Mouse (Mus musculus): ENCODE data around the gene Ankrd34a. TPM values are rescaled to one million over a fixed set of nuclear protein-coding genes. Genes with fewer than 3 reads are reported as not detected.
A peak's percentile ranks its signal among the peaks of the same experiment; 100 is the strongest.

The Ankrd34a gene
- polyA plus RNA-seq, 1 experiment from 2014 or later, result 2.3 TPM

DNA sequence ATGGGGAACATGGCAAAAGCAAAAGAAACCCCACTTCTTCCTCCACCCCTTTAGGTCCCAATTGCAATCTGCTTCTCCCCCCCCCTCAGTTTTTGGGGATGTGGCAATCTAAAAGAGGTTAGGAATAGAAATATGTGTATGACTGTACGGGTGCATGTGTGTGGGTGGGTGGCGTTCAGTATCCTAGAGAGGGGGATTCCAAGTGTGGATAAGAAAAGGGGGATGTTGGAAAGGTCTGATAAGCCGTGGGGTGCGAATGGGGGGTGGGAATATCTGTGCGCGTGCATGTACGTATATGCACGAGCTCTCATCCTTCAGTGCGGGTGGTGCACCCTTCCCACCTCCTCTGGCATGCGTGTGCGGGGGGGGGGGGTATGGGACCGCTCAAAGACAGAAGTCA, 419 bp downstream of the Ankrd34a start:
- Histone ChIP-seq H3K36me3 (ENCODE audit: control insufficient read depth, insufficient read depth, low read length) (no peaks in the 10 kb centered on the region), H3K4me1 (replicated peaks; ENCODE audit: control insufficient read depth, insufficient read depth, low read length) (peaks cover 37% of the 10 kb centered on the region), H3K4me2 (ENCODE audit: low read length) (peak overlapping the region; percentile 96), H3K27me3 (replicated peaks; ENCODE audit: control insufficient read depth, insufficient read depth, low read length) (peaks cover 24% of the 10 kb centered on the region; the same call in 1 of the 2 replicates), H3K27ac (ENCODE audit: low read depth) (no peak overlapping the region), H3K9ac (ENCODE audit: low read length) (peak overlapping the region; percentile 50), H3K9me3 (ENCODE audit: control insufficient read depth, low read length) (no peaks in the 10 kb centered on the region), H3K4me3 (ENCODE audit: low read depth, low read length) (peak overlapping the region; percentile 48)
- 2% methylated on average over 11 of the region's 12 CpGs for WGBS
- DNase-seq (ENCODE audit: low spot score) (no peak), ATAC-seq (replicated peaks; ENCODE audit: low FRiP score, low TSS enrichment, low read depth) (no peak)

DNA sequence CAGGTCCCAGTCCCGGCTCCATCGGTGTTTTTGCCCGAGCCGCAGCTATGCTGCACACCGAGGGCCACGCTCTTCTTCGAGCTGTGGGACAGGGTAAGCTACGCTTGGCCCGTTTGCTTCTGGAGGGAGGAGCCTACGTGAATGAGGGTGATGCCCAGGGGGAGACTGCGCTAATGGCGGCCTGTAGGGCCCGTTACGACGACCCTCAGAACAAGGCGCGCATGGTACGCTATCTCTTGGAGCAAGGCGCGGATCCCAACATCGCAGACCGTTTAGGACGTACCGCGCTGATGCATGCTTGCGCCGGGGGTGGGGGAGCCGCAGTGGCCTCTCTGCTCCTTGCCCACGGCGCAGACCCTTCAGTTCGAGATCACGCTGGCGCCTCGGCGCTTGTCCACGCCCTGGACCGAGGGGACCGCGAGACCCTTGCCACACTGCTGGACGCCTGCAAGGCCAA, 1.0 kb downstream of the Ankrd34a start:
- Histone ChIP-seq H3K36me3 (ENCODE audit: control insufficient read depth, insufficient read depth, low read length) (no peaks in the 10 kb centered on the region), H3K9me3 (ENCODE audit: control insufficient read depth, low read length) (no peaks in the 10 kb centered on the region), H3K27me3 (replicated peaks; ENCODE audit: control insufficient read depth, insufficient read depth, low read length) (peaks cover 24% of the 10 kb centered on the region; the same call in 1 of the 2 replicates), H3K9ac (ENCODE audit: low read length) (peak overlapping the region; percentile 50), H3K4me3 (ENCODE audit: low read depth, low read length) (peak overlapping the region; percentile 48), H3K27ac (ENCODE audit: low read depth) (peak overlapping the region; percentile 47), H3K4me1 (replicated peaks; ENCODE audit: control insufficient read depth, insufficient read depth, low read length) (peaks cover 35% of the 10 kb centered on the region), H3K4me2 (ENCODE audit: low read length) (peak overlapping the region; percentile 96)
- ATAC-seq (replicated peaks; ENCODE audit: low FRiP score, low TSS enrichment, low read depth), result no peak
- DNase-seq (ENCODE audit: low spot score), result peak; percentile 78
- WGBS, result under 1% methylated on average over 40 of the region's 40 CpGs

DNA sequence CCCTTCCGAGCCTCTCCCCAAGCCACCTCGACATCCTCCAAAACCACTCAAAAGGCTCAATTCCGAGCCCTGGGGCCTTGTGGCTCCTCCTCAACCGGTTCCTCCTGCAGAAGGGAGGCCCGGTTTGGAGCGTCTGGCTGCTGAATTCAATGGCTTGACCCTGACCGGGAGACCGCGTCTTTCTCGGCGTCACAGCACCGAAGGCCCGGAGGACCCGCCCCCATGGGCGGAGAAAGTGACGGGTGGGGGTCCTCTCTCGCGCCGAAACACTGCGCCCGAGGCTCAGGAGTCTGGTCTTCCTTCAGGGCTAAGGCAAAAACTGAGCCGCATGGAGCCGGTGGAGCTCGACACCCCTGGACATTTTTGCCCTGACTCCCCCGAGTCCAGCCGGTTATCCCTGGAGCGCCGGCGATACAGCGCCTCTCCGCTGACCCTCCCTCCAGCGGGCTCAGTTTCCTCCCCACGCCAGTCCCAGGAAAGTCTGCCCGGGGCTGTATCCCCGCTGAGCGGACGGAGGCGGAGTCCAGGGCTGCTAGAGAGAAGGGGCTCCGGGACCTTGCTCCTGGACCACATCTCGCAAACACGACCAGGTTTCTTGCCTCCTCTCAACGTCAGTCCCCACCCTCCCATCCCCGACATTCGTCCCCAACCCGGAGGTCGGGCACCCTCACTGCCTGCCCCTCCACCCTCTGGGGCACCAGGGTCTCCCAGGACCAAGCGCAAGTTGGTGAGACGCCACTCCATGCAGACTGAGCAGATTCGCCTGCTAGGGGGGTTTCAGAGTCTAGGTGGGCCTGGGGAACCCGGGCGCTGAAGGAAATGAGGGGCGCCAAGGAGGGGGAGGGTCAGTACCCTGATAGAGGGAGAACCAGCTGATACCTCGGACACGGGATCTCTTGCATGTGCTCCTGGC, 2.0 kb downstream of the Ankrd34a start:
- Histone ChIP-seq H3K36me3 (ENCODE audit: control insufficient read depth, insufficient read depth, low read length) (0 out of 2 replicates have a peak, but pooled peaks cover under 1% of the 10 kb centered on the region), H3K4me2 (ENCODE audit: low read length) (peak overlapping the region; percentile 96), H3K9ac (ENCODE audit: low read length) (peak overlapping the region; percentile 50), H3K27ac (ENCODE audit: low read depth) (peak overlapping the region; percentile 47), H3K4me3 (ENCODE audit: low read depth, low read length) (peak overlapping the region; percentile 48), H3K9me3 (ENCODE audit: control insufficient read depth, low read length) (no peaks in the 10 kb centered on the region), H3K27me3 (replicated peaks; ENCODE audit: control insufficient read depth, insufficient read depth, low read length) (peaks cover 24% of the 10 kb centered on the region; the same call in 1 of the 2 replicates), H3K4me1 (replicated peaks; ENCODE audit: control insufficient read depth, insufficient read depth, low read length) (peaks cover 34% of the 10 kb centered on the region)
- DNase-seq (ENCODE audit: low spot score) (peak; percentile 82), ATAC-seq (replicated peaks; ENCODE audit: low FRiP score, low TSS enrichment, low read depth) (no peak)
- WGBS, result 1% methylated on average over 54 of the region's 54 CpGs

DNA sequence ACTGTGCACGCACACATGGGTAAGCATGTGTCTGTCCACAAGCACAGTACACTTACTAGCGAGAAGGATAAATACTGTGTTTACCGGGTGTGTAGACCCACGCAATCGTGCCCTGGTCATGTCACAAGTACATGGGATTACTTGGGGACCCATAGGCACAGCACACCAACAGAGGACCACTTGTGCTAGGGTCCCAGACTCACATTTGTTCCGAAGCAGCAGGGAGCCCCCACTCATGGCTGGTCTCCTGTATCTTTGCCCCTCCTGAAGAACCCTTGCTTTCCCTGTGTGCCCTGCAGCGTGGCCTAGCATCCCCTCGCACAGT, 2.6 kb downstream of the Ankrd34a start:
- 56% methylated on average over 8 of the region's 8 CpGs for WGBS
- Histone ChIP-seq H3K9ac (ENCODE audit: low read length) (no peak overlapping the region), H3K27ac (ENCODE audit: low read depth) (no peak overlapping the region), H3K36me3 (ENCODE audit: control insufficient read depth, insufficient read depth, low read length) (peaks cover 7% of the 10 kb centered on the region; the same call in 1 of the 2 replicates), H3K9me3 (ENCODE audit: control insufficient read depth, low read length) (no peaks in the 10 kb centered on the region), H3K27me3 (replicated peaks; ENCODE audit: control insufficient read depth, insufficient read depth, low read length) (peaks cover 24% of the 10 kb centered on the region; the same call in 1 of the 2 replicates), H3K4me2 (ENCODE audit: low read length) (peak overlapping the region; percentile 96), H3K4me3 (ENCODE audit: low read depth, low read length) (0 out of 2 replicates have a peak overlapping the region, but pooled peaks have one; percentile 48), H3K4me1 (replicated peaks; ENCODE audit: control insufficient read depth, insufficient read depth, low read length) (peaks cover 38% of the 10 kb centered on the region)
- ATAC-seq (replicated peaks; ENCODE audit: low FRiP score, low TSS enrichment, low read depth), result no peak
- DNase-seq (ENCODE audit: low spot score), result no peak

DNA sequence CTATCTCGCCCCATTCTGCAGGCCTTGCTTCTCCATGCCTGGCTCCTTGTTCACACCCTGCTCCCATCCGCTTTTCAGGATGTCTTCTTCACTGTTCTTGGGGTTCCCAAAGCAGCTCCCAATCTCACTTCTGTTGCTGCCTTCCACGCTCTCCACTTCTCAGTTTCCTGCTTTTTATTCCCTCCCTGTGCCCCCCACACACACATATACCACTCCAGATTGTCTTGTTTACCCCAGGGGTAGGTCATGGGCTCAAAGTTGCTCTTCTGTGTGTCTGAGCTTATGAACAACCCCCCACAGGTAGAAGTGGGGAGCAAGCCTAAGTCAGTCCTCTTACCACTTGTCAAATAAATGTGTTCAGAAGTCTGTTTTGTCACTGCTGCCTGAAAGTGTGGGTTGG, 3.0 kb downstream of the Ankrd34a start:
- WGBS, result 83% methylated on average over 3 of the region's 3 CpGs
- ATAC-seq (replicated peaks; ENCODE audit: low FRiP score, low TSS enrichment, low read depth) (no peak), DNase-seq (ENCODE audit: low spot score) (no peak)
- peaks cover 24% of the 10 kb centered on the region; the same call in 1 of the 2 replicates for H3K27me3 ChIP-seq (replicated peaks; ENCODE audit: control insufficient read depth, insufficient read depth, low read length)
- H3K27ac ChIP-seq (ENCODE audit: low read depth), result no peak overlapping the region
- H3K4me2 ChIP-seq (ENCODE audit: low read length), result no peak overlapping the region
- no peak overlapping the region for H3K9ac ChIP-seq (ENCODE audit: low read length)
- peaks cover 7% of the 10 kb centered on the region; the same call in 1 of the 2 replicates for H3K36me3 ChIP-seq (ENCODE audit: control insufficient read depth, insufficient read depth, low read length)
- H3K9me3 ChIP-seq (ENCODE audit: control insufficient read depth, low read length), result no peaks in the 10 kb centered on the region
- peaks cover 38% of the 10 kb centered on the region for H3K4me1 ChIP-seq (replicated peaks; ENCODE audit: control insufficient read depth, insufficient read depth, low read length)
- H3K4me3 ChIP-seq (ENCODE audit: low read depth, low read length), result no peak overlapping the region

DNA sequence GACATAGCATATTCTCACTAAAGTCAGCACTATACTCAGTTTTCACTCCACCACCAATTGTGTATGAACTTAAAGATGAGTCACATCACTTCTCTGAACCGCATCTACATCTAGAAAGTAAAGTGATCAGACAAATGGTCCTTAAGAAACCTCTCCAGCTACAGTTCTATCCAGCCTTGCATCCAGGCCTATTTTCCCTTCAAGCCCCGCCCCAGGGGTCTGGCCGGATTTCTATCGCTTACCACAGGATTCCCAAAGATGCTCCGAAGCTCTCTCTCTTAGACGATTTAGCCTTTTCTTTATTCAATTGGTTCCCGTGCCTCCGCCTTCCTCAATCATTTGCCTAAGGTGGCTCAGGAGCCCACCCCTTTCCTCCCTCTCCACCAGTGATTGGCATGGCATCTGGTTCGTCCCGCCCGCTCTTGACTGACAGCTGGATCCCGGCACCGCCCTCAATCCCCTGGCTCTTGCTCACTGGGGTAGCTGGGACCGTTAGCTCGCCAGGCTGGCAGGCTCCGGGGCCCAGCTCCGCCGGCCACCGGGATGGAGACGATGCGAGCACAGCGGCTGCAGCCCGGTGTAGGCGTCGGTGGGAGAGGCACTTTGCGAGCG, 4.3 kb downstream of the Ankrd34a start, which contains the start of gene Lix1l:
Gene Lix1l (plus strand): TSS at position 511 of the 612 bp plus-strand sequence.
- peak; percentile 91 for ATAC-seq (replicated peaks; ENCODE audit: low FRiP score, low TSS enrichment, low read depth)
- peaks cover 17% of the 10 kb centered on the region; the same call in 1 of the 2 replicates for H3K27me3 ChIP-seq (replicated peaks; ENCODE audit: control insufficient read depth, insufficient read depth, low read length)
- WGBS, result under 1% methylated on average over 27 of the region's 27 CpGs
- H3K4me2 ChIP-seq (ENCODE audit: low read length), result peak within 1 kb of the TSS; percentile 74
- H3K36me3 ChIP-seq (ENCODE audit: control insufficient read depth, insufficient read depth, low read length), result peaks cover 10% of the 10 kb centered on the region; the same call in 1 of the 2 replicates
- H3K9me3 ChIP-seq (ENCODE audit: control insufficient read depth, low read length), result no peaks in the 10 kb centered on the region
- H3K9ac ChIP-seq (ENCODE audit: low read length), result peak within 1 kb of the TSS; percentile 70
- peak within 1 kb of the TSS; percentile 94 for H3K27ac ChIP-seq (ENCODE audit: low read depth)
- DNase-seq (ENCODE audit: low spot score), result peak; percentile 91
- peak within 1 kb of the TSS; percentile 65 for H3K4me3 ChIP-seq (ENCODE audit: low read depth, low read length)
- H3K4me1 ChIP-seq (replicated peaks; ENCODE audit: control insufficient read depth, insufficient read depth, low read length), result peaks cover 36% of the 10 kb centered on the region

DNA sequence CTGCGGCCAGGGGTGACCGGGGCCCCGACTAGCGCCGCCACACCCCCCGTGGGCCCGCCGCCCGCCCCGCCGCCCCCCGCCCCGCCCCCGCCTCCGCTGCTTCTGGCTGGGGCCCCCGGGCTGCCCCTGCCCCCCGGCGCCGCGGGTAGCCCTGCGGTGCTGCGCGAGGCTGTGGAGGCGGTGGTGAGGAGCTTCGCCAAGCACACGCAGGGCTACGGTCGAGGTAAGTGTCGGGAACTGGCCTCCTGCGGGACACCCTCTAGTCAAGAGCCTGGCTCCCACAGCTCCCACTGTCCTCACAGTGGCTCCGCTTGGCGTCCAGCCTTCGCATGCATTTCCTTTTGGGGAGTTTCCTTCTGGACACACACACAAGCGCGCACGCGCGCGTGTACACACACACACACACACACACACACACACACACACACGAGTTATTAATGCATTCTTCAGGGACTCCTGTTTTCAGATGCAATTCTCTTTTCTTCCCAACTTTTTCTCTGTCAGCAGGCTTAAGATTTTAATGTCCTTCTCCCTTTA, 4.9 kb downstream of the Ankrd34a start:
- WGBS, result under 1% methylated on average over 30 of the region's 40 CpGs
- no peaks in the 10 kb centered on the region for H3K9me3 ChIP-seq (ENCODE audit: control insufficient read depth, low read length)
- ATAC-seq (replicated peaks; ENCODE audit: low FRiP score, low TSS enrichment, low read depth) (peak; percentile 57), DNase-seq (ENCODE audit: low spot score) (peak; percentile 79)
- H3K27me3 ChIP-seq (replicated peaks; ENCODE audit: control insufficient read depth, insufficient read depth, low read length), result peaks cover 13% of the 10 kb centered on the region; the same call in 1 of the 2 replicates
- peak overlapping the region; percentile 70 for H3K9ac ChIP-seq (ENCODE audit: low read length)
- peak overlapping the region; percentile 65 for H3K4me3 ChIP-seq (ENCODE audit: low read depth, low read length)
- peak overlapping the region; percentile 74 for H3K4me2 ChIP-seq (ENCODE audit: low read length)
- H3K4me1 ChIP-seq (replicated peaks; ENCODE audit: control insufficient read depth, insufficient read depth, low read length), result peaks cover 30% of the 10 kb centered on the region
- H3K27ac ChIP-seq (ENCODE audit: low read depth), result peak overlapping the region; percentile 94
- peaks cover 10% of the 10 kb centered on the region; the same call in 1 of the 2 replicates for H3K36me3 ChIP-seq (ENCODE audit: control insufficient read depth, insufficient read depth, low read length)
